Mouse (Mus musculus) effector memory CD4-positive, alpha-beta T cell, adult 5 months (primary cell): ENCODE measurements around the gene 4930519G04Rik. TPM values are rescaled to one million over a fixed set of nuclear protein-coding genes. Genes with fewer than 3 reads are reported as not detected.

ENCODE experiments used
- polyA plus RNA-seq: library from polyadenylated mRNA; unstranded; fragments of 100-300 nt; shearing (Covaris generic); gene quantifications from one replicate; pipeline ENCODE4 v1.2.1, GENCODE M21; 2017

4930519G04Rik gene
- not detected for polyA plus RNA-seq

DNA sequence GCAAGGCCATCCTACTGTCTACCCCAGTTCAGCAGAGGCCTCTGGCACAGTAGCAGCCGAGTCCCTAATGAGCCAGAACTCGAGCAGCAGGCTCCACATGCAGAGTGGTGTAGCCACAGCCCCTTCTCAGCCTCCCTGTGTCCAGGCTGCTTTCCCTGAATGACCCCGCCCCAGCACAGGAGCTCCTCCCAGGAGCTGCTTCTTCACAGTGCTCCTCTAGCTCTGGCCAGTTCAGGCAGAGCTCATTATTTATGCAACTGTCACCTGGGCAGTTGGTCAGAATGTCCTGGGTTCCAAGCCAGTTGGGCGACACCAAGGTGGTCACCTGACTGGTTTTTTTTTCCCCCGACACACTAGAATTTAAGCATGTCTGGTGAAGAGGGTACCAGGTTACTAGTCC, at the start of gene 4930519G04Rik:
TSS of gene 4930519G04Rik (plus strand) at position 301 of the 400 bp plus-strand sequence.

DNA sequence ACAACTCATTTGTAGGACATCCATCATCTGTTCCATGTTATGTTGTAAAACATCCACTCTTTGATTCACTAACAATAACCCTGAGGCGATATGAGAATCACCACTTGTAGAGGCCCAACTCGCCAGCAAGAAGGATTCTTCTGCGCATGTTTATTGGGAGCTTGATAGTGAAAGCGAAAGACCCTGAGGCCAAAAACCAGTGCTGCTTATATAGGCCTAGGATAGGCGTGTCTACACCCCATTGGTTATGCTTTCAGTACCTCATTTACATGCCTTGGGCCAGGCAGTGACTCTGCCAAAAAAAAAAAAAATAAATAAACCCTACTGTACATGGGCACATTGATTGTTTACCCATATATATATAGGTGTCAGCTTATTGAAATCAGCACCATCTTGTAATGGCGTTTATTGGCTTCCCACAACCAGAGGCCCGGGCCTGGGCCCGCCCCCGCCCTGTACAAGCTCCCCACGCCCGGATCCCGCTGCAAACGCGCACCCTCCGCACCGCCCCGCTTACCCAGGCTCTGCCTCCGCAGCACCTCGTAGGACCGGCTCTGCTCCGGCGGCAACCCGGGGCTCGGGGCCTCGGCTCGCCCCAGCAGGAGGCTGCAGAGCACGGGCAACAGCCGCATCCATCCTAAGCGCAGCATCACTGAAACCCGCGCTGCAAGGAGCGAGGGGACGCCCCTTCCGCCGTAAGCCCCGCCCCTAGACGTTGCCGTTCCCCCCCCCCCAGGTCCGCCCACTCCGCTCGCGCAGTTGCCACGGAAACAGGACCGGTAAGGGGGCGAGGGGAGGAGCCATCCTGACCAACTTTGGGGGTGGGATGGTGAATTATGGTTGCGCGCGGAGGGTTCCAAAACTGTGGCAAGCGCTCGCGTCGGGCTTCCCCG, 30.4 kb upstream of the 4930519G04Rik start, which contains the start of gene 1500011B03Rik:
TSS of gene 1500011B03Rik (minus strand) at position 673 of the 893 bp plus-strand sequence.

DNA sequence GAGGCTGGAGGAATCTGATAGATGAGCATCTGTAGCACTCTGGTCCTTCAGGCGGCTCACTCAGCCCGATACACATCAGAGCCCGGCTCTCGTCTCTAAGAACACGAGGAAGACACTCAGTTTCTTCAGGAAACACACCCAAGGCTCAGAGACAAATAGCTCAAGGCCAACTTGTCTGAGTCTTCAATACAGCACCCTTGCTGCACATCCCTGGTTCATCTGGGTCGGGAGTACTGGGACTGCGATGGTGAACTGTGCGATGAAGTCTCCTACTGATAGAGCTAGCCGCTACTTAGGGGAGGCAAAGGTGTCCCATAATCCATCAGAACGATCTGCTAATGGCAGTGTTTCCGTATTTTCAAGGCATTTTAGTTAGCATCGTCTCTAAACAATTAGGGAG, 5.1 kb downstream of the 4930519G04Rik start, which contains the start of gene Gm9936:
TSS of gene Gm9936 (minus strand) at position 101 of the 400 bp plus-strand sequence.

DNA sequence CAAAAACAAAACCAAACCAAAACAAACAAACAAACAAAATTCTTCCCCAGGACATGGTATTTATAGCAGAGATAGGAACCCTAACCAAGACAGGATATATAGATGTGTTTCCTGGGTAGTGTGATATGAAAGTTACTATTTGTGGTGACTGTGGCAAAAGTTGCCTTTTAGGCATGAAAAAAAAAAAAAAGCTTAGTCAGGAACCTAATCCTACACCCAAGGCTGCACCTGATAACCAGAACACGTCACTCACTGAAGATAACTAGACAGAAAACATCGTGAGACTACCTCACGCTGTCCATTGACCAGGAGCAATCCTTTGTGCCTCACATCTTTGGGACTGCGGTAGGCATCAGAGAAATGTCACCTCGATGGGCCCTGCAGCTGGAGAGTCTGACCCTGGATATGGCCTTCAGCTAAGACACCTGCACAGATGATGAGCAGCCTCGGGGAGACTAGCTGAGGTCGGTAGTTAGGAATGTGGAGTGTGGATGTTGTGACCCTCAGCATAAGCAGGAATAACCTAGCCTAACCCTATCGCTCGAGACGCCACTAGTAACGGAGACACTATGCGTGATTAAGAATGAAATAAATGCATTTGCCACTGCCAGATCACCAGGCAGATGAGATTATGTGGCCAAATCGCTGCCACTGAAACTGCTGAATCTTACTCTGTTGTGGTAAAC, 43.4 kb downstream of the 4930519G04Rik start, which contains the start of gene Oasl2:
TSS of gene Oasl2 (plus strand) at position 249 of the 686 bp plus-strand sequence.

DNA sequence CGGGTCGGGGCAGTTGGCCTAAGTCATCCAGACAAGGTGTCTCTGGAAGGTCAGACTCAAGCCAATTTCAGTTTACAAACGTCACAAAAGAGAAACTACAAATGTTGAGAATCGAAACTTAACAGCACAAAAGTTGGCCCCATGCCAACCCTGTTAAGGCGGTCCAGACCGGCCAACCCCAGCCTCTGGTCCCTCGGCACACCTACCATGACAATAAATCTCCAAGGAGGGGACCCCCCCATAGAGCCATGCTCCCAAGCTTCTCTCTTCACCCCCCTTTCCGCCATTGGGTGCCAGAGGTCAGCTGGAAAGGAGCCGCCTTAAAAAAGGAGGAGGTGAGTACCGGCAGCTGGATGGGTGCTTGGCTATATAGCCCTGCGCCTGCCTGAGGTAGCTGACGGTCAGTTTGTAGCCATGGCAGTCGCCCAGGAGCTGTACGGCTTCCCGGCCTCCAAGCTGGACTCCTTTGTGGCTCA, 69.6 kb downstream of the 4930519G04Rik start, which contains the start of gene Oasl1:
TSS of gene Oasl1 (plus strand) at position 243 of the 476 bp plus-strand sequence.

Other genes starting within 250 kb of the 4930519G04Rik start
- 1.1 TPM for gene Trpv4, start 195.2 kb upstream of the 4930519G04Rik start, polyA plus RNA-seq
- gene Gltp, start 162.7 kb upstream of the 4930519G04Rik start, polyA plus RNA-seq, result 157 TPM
- gene Tchp, start 145.9 kb upstream of the 4930519G04Rik start, polyA plus RNA-seq, result 13.0 TPM
- gene Ankrd13a, start 79.0 kb upstream of the 4930519G04Rik start, polyA plus RNA-seq, result 136 TPM
- 122 TPM for gene Git2, start 78.1 kb upstream of the 4930519G04Rik start, polyA plus RNA-seq
- 38.9 TPM for gene 1500011B03Rik, start 30.2 kb upstream of the 4930519G04Rik start, polyA plus RNA-seq
- gene Gm9936, start 5.0 kb downstream of the 4930519G04Rik start, polyA plus RNA-seq, result not detected
- 15.3 TPM for gene Oasl2, start 43.3 kb downstream of the 4930519G04Rik start, polyA plus RNA-seq
- 5.3 TPM for gene Oasl1, start 69.6 kb downstream of the 4930519G04Rik start, polyA plus RNA-seq
- gene 2210016L21Rik, start 88.5 kb downstream of the 4930519G04Rik start, polyA plus RNA-seq, result 20.4 TPM
- gene Hnf1a, start 117.4 kb downstream of the 4930519G04Rik start, polyA plus RNA-seq, result not detected
- 52.0 TPM for gene Sppl3, start 157.5 kb downstream of the 4930519G04Rik start, polyA plus RNA-seq
- gene Gm10401, start 244.6 kb downstream of the 4930519G04Rik start, polyA plus RNA-seq, result 4.2 TPM